Mouse (Mus musculus): Measurements from ENCODE around the gene Tdrd3.

- TF ChIP-seq GATA1 (IDR thresholded peaks at IDR 0.05; ENCODE audit: borderline replicate concordance, low read length) = no peak
- TF ChIP-seq FLI1 (IDR thresholded peaks at IDR 0.05; ENCODE audit: low read length) = no peak
These were observed 1.2 kb downstream of the Tdrd3 start for GRCm38 (mm10) chr14:87417691-87418070.
